Mouse (Mus musculus): ENCODE measurements around the gene Gzme. TPM values are rescaled to one million over a fixed set of nuclear protein-coding genes. Genes with fewer than 3 reads are reported as not detected.

Gene Gzme
- polyA plus RNA-seq, 1 experiment from 2014 or later, result not detected

GRCm38 (mm10) chr14:56103452-56103851 lies 17.0 kb downstream of the Gzme start:
- H3K4me3 ChIP-seq, result no peak overlapping the region
- 0 out of 2 replicates have a peak, but pooled peaks cover 3% of the 10 kb centered on the region for H3K27me3 ChIP-seq
- no peak overlapping the region for H3K27ac ChIP-seq
- no peaks in the 10 kb centered on the region for H3K36me3 ChIP-seq
- H3K9ac ChIP-seq, result no peak overlapping the region
- ATAC-seq (ENCODE audit: insufficient number of reproducible peaks, insufficient read depth, low FRiP score, low TSS enrichment), result no peak
- H3K9me3 ChIP-seq, result no peaks in the 10 kb centered on the region
- WGBS, result 66% methylated on average over 3 of the region's 3 CpGs
- H3K4me2 ChIP-seq (replicated peaks), result no peak overlapping the region
- H3K4me1 ChIP-seq, result no peaks in the 10 kb centered on the region

GRCm38 (mm10) chr14:56102386-56102785 lies 18.0 kb downstream of the Gzme start, which contains the start of gene Ctsg:
Gene Ctsg, minus strand, starts transcription at chr14:56102574.
- Histone ChIP-seq H3K27ac (no peak within 1 kb of the TSS), H3K27me3 (0 out of 2 replicates have a peak, but pooled peaks cover 3% of the 10 kb centered on the region), H3K9ac (no peak within 1 kb of the TSS), H3K36me3 (no peaks in the 10 kb centered on the region), H3K9me3 (no peaks in the 10 kb centered on the region), H3K4me2 (replicated peaks) (no peak within 1 kb of the TSS), H3K4me3 (no peak within 1 kb of the TSS), H3K4me1 (no peaks in the 10 kb centered on the region)
- no peak for ATAC-seq (ENCODE audit: insufficient number of reproducible peaks, insufficient read depth, low FRiP score, low TSS enrichment)
- 75% methylated on average over 10 of the region's 10 CpGs for WGBS

GRCm38 (mm10) chr14:56098940-56099339 lies 21.5 kb downstream of the Gzme start:
- Histone ChIP-seq H3K36me3 (no peaks in the 10 kb centered on the region), H3K4me3 (no peak overlapping the region), H3K4me2 (replicated peaks) (no peak overlapping the region), H3K9ac (no peak overlapping the region), H3K4me1 (no peaks in the 10 kb centered on the region), H3K27me3 (no peaks in the 10 kb centered on the region), H3K27ac (no peak overlapping the region), H3K9me3 (no peaks in the 10 kb centered on the region)
- ATAC-seq (ENCODE audit: insufficient number of reproducible peaks, insufficient read depth, low FRiP score, low TSS enrichment), result no peak
- 84% methylated on average over 4 of the region's 4 CpGs for WGBS

- Histone ChIP-seq H3K9ac (no peak overlapping the region), H3K27me3 (no peaks in the 10 kb centered on the region), H3K9me3 (no peaks in the 10 kb centered on the region), H3K4me2 (replicated peaks) (no peak overlapping the region), H3K4me1 (no peaks in the 10 kb centered on the region), H3K27ac (no peak overlapping the region), H3K4me3 (no peak overlapping the region), H3K36me3 (no peaks in the 10 kb centered on the region)
- 77% methylated on average over 1 of the region's 1 CpGs for WGBS
- ATAC-seq (ENCODE audit: insufficient number of reproducible peaks, insufficient read depth, low FRiP score, low TSS enrichment), result no peak
Measured at GRCm38 (mm10) chr14:56097597-56097996, 22.8 kb downstream of the Gzme start.

- no peak for ATAC-seq (ENCODE audit: insufficient number of reproducible peaks, insufficient read depth, low FRiP score, low TSS enrichment)
- Histone ChIP-seq H3K4me1 (no peaks in the 10 kb centered on the region), H3K36me3 (no peaks in the 10 kb centered on the region), H3K9me3 (no peaks in the 10 kb centered on the region), H3K27me3 (no peaks in the 10 kb centered on the region), H3K4me3 (no peak overlapping the region), H3K9ac (no peak overlapping the region), H3K27ac (no peak overlapping the region), H3K4me2 (replicated peaks) (no peak overlapping the region)
- WGBS, result 75% methylated on average over 2 of the region's 2 CpGs
Measured at GRCm38 (mm10) chr14:56093353-56093752, 27.1 kb downstream of the Gzme start.

GRCm38 (mm10) chr14:56086711-56087110 lies 33.7 kb downstream of the Gzme start:
- Histone ChIP-seq H3K9me3 (no peaks in the 10 kb centered on the region), H3K4me1 (no peaks in the 10 kb centered on the region), H3K36me3 (no peaks in the 10 kb centered on the region), H3K4me3 (no peak overlapping the region), H3K9ac (no peak overlapping the region), H3K27me3 (no peaks in the 10 kb centered on the region), H3K27ac (no peak overlapping the region), H3K4me2 (replicated peaks) (no peak overlapping the region)
- ATAC-seq (ENCODE audit: insufficient number of reproducible peaks, insufficient read depth, low FRiP score, low TSS enrichment), result no peak
- 70% methylated on average over 3 of the region's 3 CpGs for WGBS

GRCm38 (mm10) chr14:56085167-56085566 lies 35.3 kb downstream of the Gzme start, which contains the start of gene Mcpt8:
Gene Mcpt8, minus strand, starts transcription at chr14:56085273.
- H3K4me3 ChIP-seq, result no peak within 1 kb of the TSS
- H3K4me1 ChIP-seq, result no peaks in the 10 kb centered on the region
- no peak within 1 kb of the TSS for H3K9ac ChIP-seq
- H3K27ac ChIP-seq, result no peak within 1 kb of the TSS
- no peak for ATAC-seq (ENCODE audit: insufficient number of reproducible peaks, insufficient read depth, low FRiP score, low TSS enrichment)
- no peak within 1 kb of the TSS for H3K4me2 ChIP-seq (replicated peaks)
- WGBS, result 91% methylated on average over 2 of the region's 2 CpGs
- H3K36me3 ChIP-seq, result no peaks in the 10 kb centered on the region
- H3K9me3 ChIP-seq, result no peaks in the 10 kb centered on the region
- H3K27me3 ChIP-seq, result no peaks in the 10 kb centered on the region

- WGBS, result 90% methylated on average over 4 of the region's 4 CpGs
- no peaks in the 10 kb centered on the region for H3K27me3 ChIP-seq
- ATAC-seq (ENCODE audit: insufficient number of reproducible peaks, insufficient read depth, low FRiP score, low TSS enrichment), result no peak
- no peaks in the 10 kb centered on the region for H3K9me3 ChIP-seq
- H3K9ac ChIP-seq, result no peak overlapping the region
- H3K4me2 ChIP-seq (replicated peaks), result no peak overlapping the region
- H3K27ac ChIP-seq, result no peak overlapping the region
- no peaks in the 10 kb centered on the region for H3K4me1 ChIP-seq
- no peaks in the 10 kb centered on the region for H3K36me3 ChIP-seq
- H3K4me3 ChIP-seq, result no peak overlapping the region
Measured at GRCm38 (mm10) chr14:56082016-56082415, 38.4 kb downstream of the Gzme start.

Small RNA genes lying within 50 kb of the gene (microRNA-seq; reads per million reads assigned to microRNA genes)
- gene Mir6949, result not detected

Other genes starting within 250 kb of the Gzme start
- gene Cbln3, start 236.2 kb downstream of the Gzme start, polyA plus RNA-seq (2016; fragmentation: Nextera tagmentation; extraction: Ambion mirVana), result 0.28 and 0.42 TPM in 2 replicates
- gene Khnyn, start 235.7 kb downstream of the Gzme start, polyA plus RNA-seq (2016; fragmentation: Nextera tagmentation; extraction: Ambion mirVana), result 31.6 and 31.8 TPM in 2 replicates
- 69.9 and 77.7 TPM in 2 replicates for gene Sdr39u1, start 220.3 kb downstream of the Gzme start, polyA plus RNA-seq (2016; fragmentation: Nextera tagmentation; extraction: Ambion mirVana)
- 0.60 and 0.85 TPM in 2 replicates for gene Cma1, start 175.9 kb downstream of the Gzme start, polyA plus RNA-seq (2016; fragmentation: Nextera tagmentation; extraction: Ambion mirVana)
- not detected in 2 replicates for gene Cma2, start 169.6 kb downstream of the Gzme start, polyA plus RNA-seq (2016; fragmentation: Nextera tagmentation; extraction: Ambion mirVana)
- gene Mcpt1, start 102.7 kb downstream of the Gzme start, polyA plus RNA-seq (2016; fragmentation: Nextera tagmentation; extraction: Ambion mirVana), result not detected in 2 replicates
- not detected in 2 replicates for gene Mcpt9, start 90.1 kb downstream of the Gzme start, polyA plus RNA-seq (2016; fragmentation: Nextera tagmentation; extraction: Ambion mirVana)
- not detected in 2 replicates for gene Mcpt2, start 78.6 kb downstream of the Gzme start, polyA plus RNA-seq (2016; fragmentation: Nextera tagmentation; extraction: Ambion mirVana)
- not detected in 2 replicates for gene Mcpt4, start 58.3 kb downstream of the Gzme start, polyA plus RNA-seq (2016; fragmentation: Nextera tagmentation; extraction: Ambion mirVana)
- gene Mcpt8, start 35.4 kb downstream of the Gzme start, polyA plus RNA-seq (2016; fragmentation: Nextera tagmentation; extraction: Ambion mirVana), result not detected in 2 replicates
- not detected in 2 replicates for gene Ctsg, start 18.1 kb downstream of the Gzme start, polyA plus RNA-seq (2016; fragmentation: Nextera tagmentation; extraction: Ambion mirVana)
- gene Gzmd, start 12.0 kb upstream of the Gzme start, polyA plus RNA-seq (2016; fragmentation: Nextera tagmentation; extraction: Ambion mirVana), result not detected in 2 replicates
- gene Gzmg, start 39.0 kb upstream of the Gzme start, polyA plus RNA-seq (2016; fragmentation: Nextera tagmentation; extraction: Ambion mirVana), result not detected in 2 replicates
- gene Gzmn, start 54.0 kb upstream of the Gzme start, polyA plus RNA-seq (2016; fragmentation: Nextera tagmentation; extraction: Ambion mirVana), result not detected in 2 replicates
- gene Gzmf, start 90.8 kb upstream of the Gzme start, polyA plus RNA-seq (2016; fragmentation: Nextera tagmentation; extraction: Ambion mirVana), result not detected in 2 replicates
- gene Gzmc, start 114.0 kb upstream of the Gzme start, polyA plus RNA-seq (2016; fragmentation: Nextera tagmentation; extraction: Ambion mirVana), result not detected in 2 replicates
- 0.22 TPM in 1 of 2 replicates, not detected in the other for gene Gzmb, start 141.6 kb upstream of the Gzme start, polyA plus RNA-seq (2016; fragmentation: Nextera tagmentation; extraction: Ambion mirVana)
- 0.15 TPM in 1 of 2 replicates, not detected in the other for gene Atp12a, start 244.4 kb upstream of the Gzme start, polyA plus RNA-seq (2016; fragmentation: Nextera tagmentation; extraction: Ambion mirVana)